8 mouse cellular contexts compared by ENCODE assay signal in genomic region chr14:58069927-58070326, GRCm38 (mm10). TPM values are rescaled to one million over a fixed set of nuclear protein-coding genes. Genes with fewer than 3 reads are reported as not detected.
DNase-seq lines count a peak whose midpoint lies in the region; ATAC-seq lines count a peak whose summit lies in the region.

No protein-coding gene starts in this region.

- H3K36me3 ChIP-seq in neural tube, embryonic 11.5 days (ENCODE audit: control insufficient read depth, insufficient read depth, low read length), result no peaks in the 10 kb centered on the region
- no peaks in the 10 kb centered on the region for H3K36me3 ChIP-seq in liver, embryonic 11.5 days (ENCODE audit: control insufficient read depth, insufficient read depth, low read length)

- peak overlapping the region; percentile 58 for H3K4me3 ChIP-seq in neural tube, embryonic 11.5 days (ENCODE audit: low read depth, low read length)
- H3K4me3 ChIP-seq in liver, embryonic 11.5 days (ENCODE audit: low read depth, low read length), result peak overlapping the region; percentile 50

- H3K27me3 ChIP-seq in neural tube, embryonic 11.5 days (ENCODE audit: control insufficient read depth, insufficient read depth, low read length), result peaks cover 31% of the 10 kb centered on the region
- H3K27me3 ChIP-seq in liver, embryonic 11.5 days (replicated peaks; ENCODE audit: control insufficient read depth, insufficient read depth, low read length), result peaks cover 64% of the 10 kb centered on the region

- peaks cover 11% of the 10 kb centered on the region; the same call in 1 of the 2 replicates for H3K4me1 ChIP-seq in neural tube, embryonic 11.5 days (ENCODE audit: control insufficient read depth, insufficient read depth, low read length)
- H3K4me1 ChIP-seq in liver, embryonic 11.5 days (replicated peaks; ENCODE audit: control insufficient read depth, insufficient read depth, low read length), result peaks cover 8% of the 10 kb centered on the region

- no peaks in the 10 kb centered on the region for H3K9me3 ChIP-seq in neural tube, embryonic 11.5 days (ENCODE audit: control insufficient read depth, low read length)
- no peaks in the 10 kb centered on the region for H3K9me3 ChIP-seq in liver, embryonic 11.5 days (ENCODE audit: control insufficient read depth, low read length)

- no peak overlapping the region; the same call in 1 of the 2 replicates for H3K9ac ChIP-seq in neural tube, embryonic 11.5 days (ENCODE audit: low read length)
- no peak overlapping the region for H3K9ac ChIP-seq in liver, embryonic 11.5 days (ENCODE audit: low read depth, low read length)

- WGBS in neural tube, embryonic 11.5 days, result 3% methylated on average over 6 of the region's 6 CpGs
- WGBS in liver, embryonic 11.5 days, result 5% methylated on average over 6 of the region's 6 CpGs

- H3K27ac ChIP-seq in neural tube, embryonic 11.5 days (ENCODE audit: low read depth, low read length), result no peak overlapping the region
- no peak overlapping the region for H3K27ac ChIP-seq in liver, embryonic 11.5 days (ENCODE audit: low read depth, low read length)

- peak overlapping the region; percentile 93 for H3K4me2 ChIP-seq in neural tube, embryonic 11.5 days (ENCODE audit: low read depth)
- peak overlapping the region; percentile 82 for H3K4me2 ChIP-seq in liver, embryonic 11.5 days

- DNase-seq in CD4-positive, CD25-positive, alpha-beta regulatory T cell, adult 2 months (ENCODE audit: low read depth, low spot score), result peak; percentile 30
- DNase-seq in neural tube, embryonic 11.5 days (ENCODE audit: low spot score), result peak; percentile 10
- DNase-seq in neural tube, embryonic 10.5 days (ENCODE audit: extremely low spot score, low spot score), result no peak
- DNase-seq in liver, embryonic 11.5 days (ENCODE audit: low spot score), result no peak
- no peak for DNase-seq in thymus, postnatal 14 days
- DNase-seq in cerebellum, adult 8-10 months, result no peak
- DNase-seq in yolk sac, embryonic 10.5 days (ENCODE audit: low spot score), result no peak

- ATAC-seq in CD4-positive, CD25-positive, alpha-beta regulatory T cell, adult 4 months, result no peak
- ATAC-seq in neural tube, embryonic 11.5 days (ENCODE audit: insufficient read depth, low FRiP score, low TSS enrichment), result no peak
- no peak for ATAC-seq in liver, embryonic 11.5 days (replicated peaks; ENCODE audit: low FRiP score)

RNA-seq across cellular contexts. Expression of gene Fgf9, which starts 0.4 kb away (rescaled TPM):
- not detected for polyA plus RNA-seq in CD4-positive, CD25-positive, alpha-beta regulatory T cell, adult 4 months (2017; shearing (Covaris generic))
- polyA plus RNA-seq in neural tube, embryonic 11.5 days (2014; fragmentation: Nextera tagmentation; extraction: Ambion mirVana), result 6.5 and 7.3 TPM in 2 replicates
- 2.3 and 2.9 TPM in 2 replicates for polyA plus RNA-seq in liver, embryonic 11.5 days (2014; fragmentation: Nextera tagmentation; extraction: Ambion mirVana)

Comparison
In these comparisons a context has a peak if more than half of its experiments do, and no peak if none do; other contexts are left out.
1. DNase-seq: peak in CD4-positive, CD25-positive, alpha-beta regulatory T cell, adult 2 months (single experiment) and neural tube, embryonic 11.5 days (single experiment); none in neural tube, embryonic 10.5 days (single experiment), liver, embryonic 11.5 days (single experiment), thymus, postnatal 14 days (single experiment), cerebellum, adult 8-10 months (single experiment) and yolk sac, embryonic 10.5 days (single experiment).